Mouse (Mus musculus): ENCODE measurements around the gene Rhoa. TPM values are rescaled to one million over a fixed set of nuclear protein-coding genes. Genes with fewer than 3 reads are reported as not detected.
"Not testable (repeated sequence)": the region's sequence is repeated elsewhere in the genome, so short reads cannot be mapped to it uniquely, and the experiment has no call there.

Gene Rhoa
- polyA plus RNA-seq, 1 experiment, result 304 TPM

DNA sequence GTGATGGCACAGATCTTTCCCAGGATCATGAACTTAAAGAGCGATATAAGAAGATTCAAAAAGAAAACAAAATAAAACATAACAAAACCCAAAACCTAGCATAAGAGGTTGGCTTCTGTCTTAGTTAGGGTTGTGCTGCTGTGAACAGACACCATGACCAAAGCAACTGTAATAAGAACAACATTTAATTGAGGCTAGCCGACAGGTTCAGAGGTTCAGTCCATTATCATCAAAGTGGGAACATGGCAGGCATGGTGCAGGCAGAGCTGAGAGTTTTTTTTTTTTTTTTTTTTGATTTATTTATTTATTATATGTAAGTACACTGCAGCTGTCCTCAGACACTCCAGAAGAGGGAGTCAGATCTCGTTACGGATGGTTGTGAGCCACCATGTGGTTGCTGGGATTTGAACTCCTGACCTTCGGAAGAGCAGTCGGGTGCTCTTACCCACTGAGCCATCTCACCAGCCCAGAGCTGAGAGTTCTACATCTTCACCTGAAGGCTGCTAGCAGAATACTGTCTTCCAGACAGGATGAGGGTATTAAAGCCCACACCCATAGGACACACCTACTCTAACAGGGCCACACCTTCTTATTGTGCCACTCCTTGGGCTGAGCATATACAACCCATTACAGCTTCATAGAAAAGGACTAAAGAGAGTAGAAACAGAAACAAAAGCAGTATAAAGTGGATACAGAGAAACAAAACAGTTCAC lies 18.2 kb upstream of the Rhoa start:
- DNase-seq (ENCODE audit: low spot score), result not testable (repeated sequence)

- no peak for DNase-seq (ENCODE audit: low spot score)
Measured at GRCm38 (mm10) chr9:108289347-108289746, 16.6 kb upstream of the Rhoa start.

DNA sequence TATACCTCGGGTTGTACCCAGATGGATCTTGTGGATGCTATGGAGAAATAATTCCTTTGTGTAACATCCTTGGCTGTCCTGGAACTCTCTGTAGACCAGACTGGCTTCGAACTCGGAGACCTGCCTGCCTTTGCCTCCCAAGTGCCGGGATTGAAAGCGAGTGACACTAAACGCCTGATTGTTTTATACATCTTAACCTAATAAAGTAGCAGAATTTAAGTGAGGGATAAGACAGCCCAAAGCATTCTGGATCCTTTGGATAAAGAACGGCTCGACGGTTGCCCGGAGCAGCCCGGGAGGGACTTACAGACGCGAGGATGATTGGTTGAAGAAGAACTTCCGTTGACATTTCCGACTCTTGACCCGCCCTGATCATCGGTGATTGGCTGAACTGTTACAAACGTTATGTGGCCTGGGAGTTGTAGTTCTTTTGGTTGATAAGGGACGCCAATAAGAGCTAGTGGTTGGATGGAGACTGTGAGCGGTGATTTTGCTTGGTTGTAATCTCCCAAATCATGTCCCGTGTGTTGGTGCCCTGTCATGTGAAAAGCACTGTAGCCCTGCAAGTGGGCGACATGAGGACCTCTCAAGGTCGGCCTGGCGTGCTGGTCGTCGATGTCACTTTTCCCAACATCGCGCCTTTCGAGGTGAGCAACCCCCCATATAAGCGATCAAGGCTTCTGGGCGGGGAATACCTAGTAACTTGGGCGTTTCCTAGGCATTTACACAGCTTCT lies 15.7 kb upstream of the Rhoa start, which contains the start of gene Nicn1:
Gene Nicn1 (plus strand): TSS at position 414 of the 735 bp plus-strand sequence.
- peak; percentile 55 for DNase-seq (ENCODE audit: low spot score)

DNA sequence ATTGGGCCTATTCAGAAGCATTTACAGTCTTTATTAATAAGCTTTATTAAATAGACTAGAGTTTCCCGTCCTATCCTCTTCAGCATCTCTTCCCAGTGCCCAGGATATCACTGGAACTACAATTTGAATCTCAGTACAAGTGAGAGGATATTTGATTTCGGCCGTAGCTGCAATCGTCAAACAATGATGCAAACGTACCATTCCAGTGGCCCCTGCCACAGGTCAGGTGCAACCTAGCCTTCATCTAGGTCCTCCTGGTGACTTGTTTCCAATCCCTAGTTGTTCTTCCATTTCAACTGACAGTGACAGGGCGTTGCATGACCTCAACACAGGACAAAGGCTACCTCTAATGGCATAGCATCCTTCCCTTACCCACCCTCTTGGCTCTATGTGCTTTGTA lies 15.2 kb upstream of the Rhoa start:
- DNase-seq (ENCODE audit: low spot score), result no peak

DNA sequence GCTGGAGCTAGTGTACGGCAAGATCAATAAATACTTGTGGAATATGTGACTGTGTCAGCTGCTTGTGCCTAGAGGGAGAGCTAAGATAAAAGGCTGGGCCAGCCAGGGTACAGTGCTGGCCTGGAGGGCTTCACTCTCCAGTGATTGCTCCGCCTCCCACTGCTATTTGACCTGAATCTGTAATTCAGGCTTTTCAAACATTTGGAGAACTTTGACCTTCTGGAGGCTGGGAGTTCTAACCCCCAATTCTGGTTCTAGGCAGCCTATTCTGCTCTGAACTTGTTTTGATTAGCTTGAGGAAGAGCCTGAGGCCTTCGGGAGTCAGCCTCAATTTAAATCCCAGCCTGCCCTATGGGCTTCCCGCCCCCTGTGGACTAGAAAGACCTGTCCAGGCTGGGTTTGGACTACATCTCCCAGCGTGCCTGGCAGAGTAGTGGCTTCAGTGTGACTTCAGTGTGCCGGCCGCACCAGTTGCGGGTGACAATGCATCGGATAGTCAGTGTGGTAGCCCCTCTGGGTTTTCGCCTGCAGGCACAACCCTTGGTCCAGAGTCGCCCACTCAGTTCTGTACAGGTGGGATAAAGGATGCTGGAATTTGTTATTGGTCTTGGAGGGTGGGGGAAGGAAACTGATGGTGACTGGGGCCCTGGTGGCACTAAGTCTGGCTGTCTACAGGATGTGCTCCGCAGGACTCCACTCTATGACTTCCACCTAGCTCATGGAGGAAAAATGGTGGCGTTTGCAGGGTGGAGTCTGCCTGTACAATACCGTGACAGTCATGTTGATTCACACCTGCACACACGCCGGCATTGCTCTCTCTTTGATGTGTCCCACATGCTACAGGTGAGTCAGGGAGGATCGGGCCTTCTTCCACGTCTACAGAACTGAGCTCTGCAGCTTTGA lies 9.2 kb upstream of the Rhoa start, which contains the start of gene Amt:
Gene Amt (plus strand): TSS at position 401 of the 903 bp plus-strand sequence.
- no peak for DNase-seq (ENCODE audit: low spot score)

DNA sequence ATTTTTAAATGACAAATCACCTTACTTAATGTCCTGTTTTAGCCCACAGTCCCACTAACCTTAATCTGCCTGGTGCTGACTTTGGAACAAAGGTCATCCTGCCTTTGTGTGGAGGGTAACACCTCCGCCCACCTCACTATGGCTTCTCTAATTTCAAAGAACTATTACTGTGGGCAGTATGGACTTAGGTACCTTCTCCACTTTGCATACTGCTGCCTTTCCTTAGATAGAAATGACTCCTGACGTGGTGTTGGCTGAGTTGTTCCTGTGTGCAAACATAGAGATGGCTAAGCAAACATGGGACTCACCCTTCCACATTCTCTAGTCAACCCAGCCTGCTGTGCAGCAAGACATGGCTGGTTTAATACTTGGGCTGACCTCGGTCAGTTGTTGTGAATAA lies 4.1 kb upstream of the Rhoa start:
- no peak for DNase-seq (ENCODE audit: low spot score)

DNA sequence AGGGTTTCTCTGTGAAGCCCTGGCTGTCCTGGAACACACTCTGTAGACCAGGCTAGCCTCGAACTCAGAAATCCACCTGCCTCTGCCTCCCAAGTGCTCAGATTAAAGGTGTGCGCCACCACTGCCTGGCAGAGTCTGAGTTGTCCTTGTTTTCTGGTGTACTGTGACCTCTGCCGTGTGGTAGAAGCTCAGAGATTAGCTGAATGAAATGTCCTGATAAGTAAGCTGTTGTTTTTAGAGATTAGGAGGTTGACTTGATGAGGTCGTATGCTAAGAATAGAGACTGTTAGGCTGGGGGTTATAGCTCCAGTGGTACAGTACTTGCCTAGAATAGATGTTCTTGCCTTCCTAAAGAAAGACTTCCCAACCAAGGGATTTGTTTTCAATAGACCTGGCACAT lies 1.2 kb upstream of the Rhoa start:
- no peak for DNase-seq (ENCODE audit: low spot score)

- no peak for DNase-seq (ENCODE audit: low spot score)
Measured at GRCm38 (mm10) chr9:108305170-108305569, 759 bp upstream of the Rhoa start.

DNA sequence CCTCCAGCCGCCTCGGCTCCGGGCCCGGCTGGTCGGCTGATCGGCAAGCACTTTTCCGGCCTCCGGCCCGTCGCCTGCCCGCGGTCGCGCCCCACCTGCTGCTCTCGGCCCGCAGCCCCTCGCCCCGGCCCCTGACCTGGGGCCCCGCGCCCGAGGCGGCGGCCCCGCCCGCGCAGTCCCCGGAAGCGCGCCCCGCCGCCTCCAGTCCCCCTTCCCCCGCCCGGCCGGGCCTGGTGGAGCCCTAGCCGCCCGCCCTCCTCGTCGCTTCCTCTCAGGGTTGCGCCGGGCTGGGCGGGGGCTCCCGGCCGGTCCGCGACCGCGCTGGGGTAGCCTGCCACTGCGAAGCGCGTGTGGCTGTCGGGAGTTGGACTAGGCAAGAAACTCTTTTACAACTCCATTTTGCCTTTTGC lies 647 bp downstream of the Rhoa start:
- DNase-seq (ENCODE audit: low spot score), result no peak

DNA sequence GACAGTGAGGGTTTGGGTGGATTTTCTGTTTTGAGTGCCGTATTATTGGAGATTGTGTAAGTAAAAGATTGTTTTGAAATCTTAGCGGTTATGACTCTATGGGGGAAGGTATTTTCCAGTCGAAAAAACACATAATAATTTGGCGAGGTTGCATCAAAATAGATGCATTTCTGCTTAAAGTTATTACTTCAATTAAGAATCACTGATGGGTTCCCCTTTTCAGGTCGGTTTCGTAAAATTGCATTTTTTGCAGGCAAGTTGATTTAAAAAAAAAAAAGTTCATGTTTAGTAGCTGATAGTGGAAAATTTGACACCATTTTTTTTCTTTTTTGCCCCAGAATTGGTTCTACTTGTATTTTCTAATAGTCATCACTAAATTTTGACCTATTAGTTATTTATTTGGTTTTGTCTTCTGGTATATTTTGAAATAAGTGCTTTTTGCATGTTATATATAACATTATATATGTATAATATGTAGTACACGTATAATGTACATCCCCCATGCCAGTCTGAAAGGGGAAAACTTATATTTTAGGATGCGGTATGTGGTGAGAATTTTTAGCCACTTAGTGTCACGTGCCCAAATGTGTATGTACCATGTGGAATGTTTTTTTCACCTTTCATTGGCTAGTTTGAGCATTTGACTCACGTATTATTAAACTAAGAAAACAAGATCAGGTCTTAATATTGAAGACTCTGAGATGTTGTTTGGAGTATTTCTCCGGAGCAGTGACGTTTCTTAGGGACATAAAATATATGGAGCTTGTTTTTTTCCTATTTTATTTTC lies 1.3 kb downstream of the Rhoa start:
- DNase-seq (ENCODE audit: low spot score), result no peak

GRCm38 (mm10) chr9:108308141-108308540 lies 2.2 kb downstream of the Rhoa start:
- DNase-seq (ENCODE audit: low spot score), result no peak

- no peak for DNase-seq (ENCODE audit: low spot score)
Measured at GRCm38 (mm10) chr9:108317572-108317971, 11.6 kb downstream of the Rhoa start.

- DNase-seq (ENCODE audit: low spot score), result no peak
Measured at GRCm38 (mm10) chr9:108318462-108318861, 12.5 kb downstream of the Rhoa start.

- DNase-seq (ENCODE audit: low spot score), result not testable (repeated sequence)
Measured at GRCm38 (mm10) chr9:108322054-108322453, 16.1 kb downstream of the Rhoa start.

DNA sequence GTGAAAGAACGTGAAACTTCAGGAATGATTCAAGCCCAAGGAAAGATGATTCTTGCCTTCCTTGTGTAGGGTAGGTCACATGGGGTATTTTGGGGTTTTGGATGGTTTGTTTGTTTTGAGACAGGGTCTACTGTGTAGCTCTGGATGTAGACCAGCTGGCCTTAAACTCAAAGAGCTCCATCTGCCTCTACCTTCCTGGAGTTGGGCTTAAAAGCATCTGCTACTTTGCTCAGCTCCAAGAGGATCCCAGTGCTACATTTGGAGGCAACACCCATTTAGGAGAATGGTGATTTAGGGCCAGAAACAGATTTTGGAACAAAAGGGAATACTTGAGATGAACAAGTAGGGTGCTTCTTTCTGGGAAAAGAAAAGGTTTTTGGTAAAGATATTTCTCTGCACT lies 18.9 kb downstream of the Rhoa start:
- DNase-seq (ENCODE audit: low spot score), result no peak

- DNase-seq (ENCODE audit: low spot score), result no peak
Measured at GRCm38 (mm10) chr9:108325811-108326210, 19.9 kb downstream of the Rhoa start.

DNA sequence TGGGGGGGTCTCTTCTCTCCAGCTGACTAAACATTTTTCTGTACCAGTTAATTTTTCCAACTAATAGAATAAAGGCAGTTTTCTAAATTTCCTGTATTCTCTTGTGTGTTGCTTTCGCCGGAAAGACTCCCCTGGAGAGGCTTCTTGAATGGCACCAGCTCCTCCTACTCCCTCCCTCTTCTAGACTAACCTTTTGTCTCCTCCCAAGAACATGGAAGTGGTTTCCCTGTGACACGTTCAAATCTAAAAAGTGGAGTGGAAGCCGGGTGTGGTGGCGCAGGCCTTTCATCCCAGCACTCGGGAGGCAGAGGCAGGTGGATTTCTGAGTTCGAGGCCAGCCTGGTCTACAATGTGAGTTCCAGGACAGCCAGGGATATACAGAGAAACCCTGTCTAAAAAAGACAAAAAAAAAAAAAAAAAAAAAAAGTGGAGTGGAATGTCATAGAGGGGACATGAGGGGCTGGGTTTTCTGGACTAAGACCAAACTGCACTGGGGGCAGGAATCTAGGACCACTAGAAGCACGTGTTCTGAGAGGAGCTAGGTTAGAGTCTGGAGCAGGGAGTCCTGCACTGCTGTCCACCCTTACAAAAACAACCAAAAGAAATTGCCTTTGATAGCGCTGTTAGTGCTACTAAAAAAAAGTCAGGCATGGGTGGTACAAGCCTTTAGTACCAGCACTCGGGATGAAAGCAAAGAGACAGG lies 32.1 kb downstream of the Rhoa start:
- no peak for DNase-seq (ENCODE audit: low spot score)

DNA sequence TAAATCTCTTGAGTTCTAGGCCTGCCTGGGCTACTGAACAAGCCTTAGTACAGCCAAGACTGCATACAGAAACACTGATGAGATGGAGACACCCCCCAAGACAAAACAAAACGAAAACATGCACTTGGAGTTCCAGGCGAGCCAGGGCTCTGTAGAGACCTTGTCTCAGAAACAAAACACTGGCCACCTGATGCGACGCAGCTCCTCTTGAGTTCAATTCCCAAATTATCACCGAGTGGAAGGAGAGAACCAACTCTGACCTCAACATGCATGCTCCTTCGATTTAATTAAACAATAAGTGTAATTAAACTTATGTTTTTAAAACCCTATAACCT lies 32.6 kb downstream of the Rhoa start:
- no peak for DNase-seq (ENCODE audit: low spot score)

GRCm38 (mm10) chr9:108338886-108339781 lies 33.2 kb downstream of the Rhoa start, which contains the start of gene Gpx1:
TSS of gene Gpx1 (plus strand) at chr9:108338903.
- DNase-seq (ENCODE audit: low spot score), result peak; percentile 82

DNA sequence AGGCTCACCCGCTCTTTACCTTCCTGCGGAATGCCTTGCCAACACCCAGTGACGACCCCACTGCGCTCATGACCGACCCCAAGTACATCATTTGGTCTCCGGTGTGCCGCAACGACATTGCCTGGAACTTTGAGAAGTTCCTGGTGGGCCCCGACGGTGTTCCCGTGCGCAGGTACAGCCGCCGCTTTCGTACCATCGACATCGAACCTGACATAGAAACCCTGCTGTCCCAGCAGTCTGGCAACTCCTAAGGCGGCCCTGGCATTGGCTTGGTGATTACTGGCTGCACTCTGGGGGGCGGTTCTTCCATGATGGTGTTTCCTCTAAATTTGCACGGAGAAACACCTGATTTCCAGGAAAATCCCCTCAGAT lies 33.9 kb downstream of the Rhoa start:
- DNase-seq (ENCODE audit: low spot score), result peak; percentile 32
